Comparison of ENCODE assay signal across 41 mouse cellular contexts in the genomic region with DNA sequence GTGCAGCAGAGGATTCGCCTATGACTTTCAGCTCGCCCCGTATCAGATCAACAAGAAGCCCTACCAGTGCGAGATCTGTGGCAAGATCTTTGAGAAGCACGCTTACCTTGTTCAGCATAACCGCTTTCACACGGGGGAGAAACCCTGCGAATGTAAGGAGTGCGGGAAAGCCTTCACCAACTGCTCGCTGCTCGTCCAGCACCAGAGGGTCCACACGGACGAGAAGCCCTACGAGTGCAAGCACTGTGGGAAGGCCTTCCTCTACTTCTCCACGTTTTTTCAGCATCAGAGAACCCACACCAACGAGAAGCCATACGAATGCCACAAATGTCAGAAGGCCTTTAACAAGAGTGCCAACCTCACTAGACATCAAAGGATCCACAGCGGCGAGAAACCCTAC. TPM values are rescaled to one million over a fixed set of nuclear protein-coding genes. Genes with fewer than 3 reads are reported as not detected.
"Had no signal": no experiment of that assay in that cellular context is flagged by ENCODE, and none has a peak within 500 bp of the region (broad histone marks: within the 10 kb centered on the region; RNA-seq: fewer than 3 reads in every experiment).

No protein-coding gene starts in this region.

- H3K4me1 ChIP-seq: limb, embryonic 10.5 days; limb, embryonic 12.5 days; limb, embryonic 13.5 days; limb, embryonic 15.5 days; liver, embryonic 12.5 days; liver, embryonic 13.5 days; liver, embryonic 15.5 days; lung, embryonic 15.5 days; midbrain, embryonic 10.5 days; midbrain, embryonic 12.5 days; midbrain, embryonic 13.5 days; midbrain, embryonic 15.5 days; neural tube, embryonic 12.5 days had no signal

- H3K9me3 ChIP-seq: limb, embryonic 10.5 days; limb, embryonic 12.5 days; limb, embryonic 13.5 days; limb, embryonic 15.5 days; liver, embryonic 15.5 days; lung, embryonic 15.5 days; midbrain, embryonic 12.5 days; midbrain, embryonic 13.5 days; midbrain, embryonic 15.5 days; neural tube, embryonic 12.5 days had no signal

- H3K27ac ChIP-seq: left cerebral cortex, adult 2 months; limb, embryonic 10.5 days; limb, embryonic 12.5 days; limb, embryonic 13.5 days; limb, embryonic 15.5 days; liver, embryonic 12.5 days; liver, embryonic 13.5 days; liver, embryonic 14.5 days; liver, embryonic 15.5 days; lung, embryonic 15.5 days; macrophage; midbrain, embryonic 10.5 days; midbrain, embryonic 12.5 days; midbrain, embryonic 13.5 days; midbrain, embryonic 15.5 days; neural tube, embryonic 12.5 days had no signal

- H3K9ac ChIP-seq: limb, embryonic 12.5 days; limb, embryonic 13.5 days; limb, embryonic 15.5 days; liver, embryonic 12.5 days; liver, embryonic 13.5 days; liver, embryonic 14.5 days; liver, embryonic 15.5 days; lung, embryonic 14.5 days; lung, embryonic 15.5 days; midbrain, embryonic 12.5 days; midbrain, embryonic 13.5 days; midbrain, embryonic 15.5 days; neural tube, embryonic 12.5 days had no signal

- H3K27me3 ChIP-seq: limb, embryonic 12.5 days; limb, embryonic 13.5 days; limb, embryonic 15.5 days; liver, embryonic 12.5 days; liver, embryonic 13.5 days; liver, embryonic 15.5 days; lung, embryonic 15.5 days; midbrain, embryonic 12.5 days; midbrain, embryonic 13.5 days; midbrain, embryonic 15.5 days; neural tube, embryonic 12.5 days had no signal

- H3K4me3 ChIP-seq: left cerebral cortex, adult 2 months; limb, embryonic 10.5 days; limb, embryonic 12.5 days; limb, embryonic 13.5 days; limb, embryonic 15.5 days; liver, embryonic 12.5 days; liver, embryonic 13.5 days; liver, embryonic 15.5 days; lung, embryonic 15.5 days; midbrain, embryonic 10.5 days; midbrain, embryonic 12.5 days; midbrain, embryonic 13.5 days; midbrain, embryonic 15.5 days; myocyte; neural tube, embryonic 12.5 days had no signal

- DNase-seq: left cerebral cortex, postnatal 4 days; liver; liver, embryonic 13.5 days; lung, adult 18-20 months; lung, adult 2 months; lung, embryonic 14.5 days; lung, postnatal 10 days; lung, postnatal 14 days; lung, postnatal 36 days; lung, postnatal 4 days; midbrain, embryonic 14.5 days had no signal

- ATAC-seq: liver, embryonic 12.5 days; lung, postnatal 0 days; midbrain, embryonic 13.5 days; midbrain, embryonic 15.5 days; midbrain, embryonic 16.5 days had no signal

- H3K4me2 ChIP-seq: limb, embryonic 12.5 days; limb, embryonic 13.5 days; limb, embryonic 15.5 days; liver, embryonic 12.5 days; liver, embryonic 13.5 days; liver, embryonic 15.5 days; lung, embryonic 14.5 days; lung, embryonic 15.5 days; midbrain, embryonic 11.5 days; midbrain, embryonic 12.5 days; midbrain, embryonic 13.5 days; midbrain, embryonic 15.5 days; neural tube, embryonic 12.5 days had no signal

RNA-seq across cellular contexts. Expression of gene Zfp30, which starts 7.2 kb away (rescaled TPM):
- total RNA-seq: monocyte, adult 5-6 weeks had no signal

RNA-seq across cellular contexts. Expression of gene Catsperg2, which starts 49.7 kb away (rescaled TPM):
- total RNA-seq: left cerebral cortex, adult 18-20 months; left cerebral cortex, postnatal 14 days; left cerebral cortex, postnatal 36 days; liver, adult 2 months; megakaryocyte progenitor cell, adult 5-6 weeks; megakaryocyte-erythroid progenitor cell, adult 5-6 weeks; monocyte, adult 5-6 weeks had no signal
- polyA plus RNA-seq: limb, embryonic 11.5 days; limb, embryonic 12.5 days; limb, embryonic 13.5 days; limb, embryonic 15.5 days; liver, adult 2 months; liver, embryonic 12.5 days; liver, embryonic 13.5 days; liver, embryonic 15.5 days; liver, embryonic 16.5 days; lung, adult 2 months; lung, embryonic 16.5 days; lung, postnatal 0 days; macrophage; midbrain, embryonic 11.5 days; neural tube, embryonic 11.5 days had no signal
